Mouse (Mus musculus): ENCODE measurements around the gene Abca5. TPM values are rescaled to one million over a fixed set of nuclear protein-coding genes. Genes with fewer than 3 reads are reported as not detected.

Abca5 gene
- 1.2 TPM for polyA plus RNA-seq (2017; shearing (Covaris generic))

GRCm38 (mm10) chr11:110337289-110338245 lies at the start of gene Abca5:
TSS of gene Abca5 (minus strand) at chr11:110337716.

GRCm38 (mm10) chr11:110251534-110251933 lies 86.0 kb downstream of the Abca5 start, which contains the start of gene Abca6:
TSS of gene Abca6 (minus strand) at chr11:110251776.

Other genes with a start within 250 kb of the Abca5 start
- gene Abca8a, start 241.7 kb downstream of the Abca5 start, polyA plus RNA-seq (2017; shearing (Covaris generic)) = not detected
- gene Abca9, start 169.5 kb downstream of the Abca5 start, polyA plus RNA-seq (2017; shearing (Covaris generic)) = not detected
- gene Abca6, start 85.9 kb downstream of the Abca5 start, polyA plus RNA-seq (2017; shearing (Covaris generic)) = not detected
- gene Map2k6, start 61.4 kb upstream of the Abca5 start, polyA plus RNA-seq (2017; shearing (Covaris generic)) = 10.4 TPM

Measured in CD4-positive, CD25-positive, alpha-beta regulatory T cell, adult 9 weeks (primary cell).